Mouse (Mus musculus) midbrain, postnatal 0 days (tissue): ENCODE measurements around the gene Myo15. TPM values are rescaled to one million over a fixed set of nuclear protein-coding genes. Genes with fewer than 3 reads are reported as not detected.

Experiments used
- ATAC-seq: fragments of 200-750 bp; cut with Nextera tagmentation; 2 replicates; pipeline ENCODE4 v1.8.0; 2017; ENCODE audit warnings: moderate number of reproducible peaks, mild to moderate bottlenecking, moderate TSS enrichment, moderate library complexity; ENCODE audit not compliant: low FRiP score
- DNase-seq: peaks from one replicate; pipeline ENCODE4 v3.0.0-alpha.2; 2015; ENCODE audit warnings: low spot score
- H3K27ac ChIP-seq: fragments of 300-500 bp; sonication (generic); 2 replicates; pipeline ENCODE4 v1.5.1; 2014; ENCODE audit warnings: low read depth, mild to moderate bottlenecking, low read length, mixed read lengths
- H3K27me3 ChIP-seq: fragments of 300-500 bp; sonication (generic); 2 replicates; pipeline ENCODE4 v1.6.1; 2014; ENCODE audit warnings: low read length, control low read depth, mixed read lengths; ENCODE audit not compliant: insufficient read depth
- H3K36me3 ChIP-seq: fragments of 300-500 bp; sonication (generic); 2 replicates; pipeline ENCODE4 v1.6.1; 2014; ENCODE audit warnings: low read length, control low read depth, mixed read lengths; ENCODE audit not compliant: insufficient read depth
- H3K4me1 ChIP-seq: fragments of 300-500 bp; sonication (generic); 2 replicates; pipeline ENCODE4 v1.6.1; 2014; ENCODE audit warnings: mild to moderate bottlenecking, control low read depth, antibody characterized with exemption, low read length, mixed read lengths; ENCODE audit not compliant: insufficient read depth
- H3K4me2 ChIP-seq: fragments of 300-500 bp; sonication (generic); 2 replicates; pipeline ENCODE4 v1.6.1; 2014; ENCODE audit warnings: low read depth, mild to moderate bottlenecking, low read length, mixed read lengths; ENCODE audit not compliant: poor library complexity, severe bottlenecking
- H3K4me3 ChIP-seq: fragments of 300-500 bp; sonication (generic); 2 replicates; pipeline ENCODE4 v1.5.1; 2014; ENCODE audit warnings: low read depth, mild to moderate bottlenecking, low read length, moderate library complexity
- H3K9ac ChIP-seq: fragments of 300-500 bp; sonication (generic); replicated peaks from 2 replicates; pipeline ENCODE4 v1.6.1; 2014; ENCODE audit warnings: mild to moderate bottlenecking, low read length, moderate library complexity, mixed read lengths; ENCODE audit not compliant: poor library complexity, severe bottlenecking
- H3K9me3 ChIP-seq: fragments of 300-500 bp; sonication (generic); 2 replicates; pipeline ENCODE4 v1.6.1; 2016; ENCODE audit warnings: low read length, control low read depth
- CTCF ChIP-seq: IDR thresholded peaks from 2 replicates; pipeline ENCODE4 v1.5.1; 2016; ENCODE audit warnings: antibody characterized with exemption, mild to moderate bottlenecking
- WGBS: fragments of 180-500 bp; shearing (Covaris S2); extraction: QIAGEN DNeasy Blood & Tissue Kit; methylation state at CpG from one replicate; pipeline ENCODE4 v1.1.7; 2014; 5-methylcytosine and 5-hydroxymethylcytosine counted together
- polyA plus RNA-seq: library from polyadenylated mRNA; unstranded; fragments of >200 nt; fragmentation: Nextera tagmentation; extraction: Ambion mirVana; gene quantifications from 2 replicates; pipeline ENCODE4 v1.2.1, GENCODE M21; 2015
- total RNA-seq: library from RNA; depleted of rRNA; stranded (reverse); fragments of >200 nt; gene quantifications from 2 replicates; pipeline ENCODE4 v1.2.3, GENCODE M21; 2014

Gene Myo15
- total and polyA plus RNA-seq, 2 experiments from 2014 or later: 0.22 to 0.52 TPM

GRCm38 (mm10) chr11:60454080-60454744 lies 14.9 kb upstream of the Myo15 start, which contains the start of gene Drg2:
Drg2 (plus strand) TSS chr11:60454591.
- 5% methylated on average over 27 of the region's 27 CpGs for WGBS
- Histone ChIP-seq H3K36me3 (peaks cover 29% of the 10 kb centered on the region), H3K4me2 (peak within 1 kb of the TSS; percentile 57), H3K9me3 (no peaks in the 10 kb centered on the region), H3K27me3 (no peaks in the 10 kb centered on the region), H3K4me3 (peak within 1 kb of the TSS; percentile 55), H3K4me1 (no peaks in the 10 kb centered on the region; the same call in 1 of the 2 replicates), H3K9ac (peak within 1 kb of the TSS; percentile 57), H3K27ac (peak within 1 kb of the TSS; percentile 68)
- DNase-seq (peak; percentile 95), ATAC-seq (peak; percentile 91)
- no peak for TF ChIP-seq CTCF

GRCm38 (mm10) chr11:60454745-60455087 lies 14.4 kb upstream of the Myo15 start:
- DNase-seq (peak; percentile 4), ATAC-seq (no peak)
- WGBS: under 1% methylated on average over 17 of the region's 17 CpGs
- Histone ChIP-seq H3K4me3 (peak overlapping the region; percentile 55), H3K9me3 (no peaks in the 10 kb centered on the region), H3K9ac (peak overlapping the region; percentile 57), H3K4me2 (peak overlapping the region; percentile 57), H3K27me3 (no peaks in the 10 kb centered on the region), H3K27ac (peak overlapping the region; percentile 68), H3K36me3 (peaks cover 34% of the 10 kb centered on the region), H3K4me1 (no peaks in the 10 kb centered on the region; the same call in 1 of the 2 replicates)
- no peak for TF ChIP-seq CTCF

GRCm38 (mm10) chr11:60457973-60458372 lies 11.2 kb upstream of the Myo15 start:
- peaks cover 66% of the 10 kb centered on the region for H3K36me3 ChIP-seq
- no peaks in the 10 kb centered on the region; the same call in 1 of the 2 replicates for H3K4me1 ChIP-seq
- no peak overlapping the region for H3K27ac ChIP-seq
- no peaks in the 10 kb centered on the region for H3K9me3 ChIP-seq
- H3K9ac ChIP-seq: no peak overlapping the region
- WGBS: 100% methylated on average over 1 of the region's 1 CpGs
- ATAC-seq (no peak), DNase-seq (peak; percentile 68)
- H3K4me2 ChIP-seq: no peak overlapping the region
- no peaks in the 10 kb centered on the region for H3K27me3 ChIP-seq
- no peak overlapping the region for H3K4me3 ChIP-seq
- TF ChIP-seq CTCF: peak; percentile 54

- Histone ChIP-seq H3K36me3 (peaks cover 83% of the 10 kb centered on the region), H3K9me3 (no peaks in the 10 kb centered on the region), H3K27me3 (no peaks in the 10 kb centered on the region), H3K4me1 (no peaks in the 10 kb centered on the region), H3K27ac (no peak overlapping the region), H3K4me2 (no peak overlapping the region), H3K9ac (no peak overlapping the region), H3K4me3 (no peak overlapping the region)
- DNase-seq (no peak), ATAC-seq (no peak)
- WGBS: 85% methylated on average over 2 of the region's 2 CpGs
- TF ChIP-seq CTCF: peak; percentile 57
Measured at GRCm38 (mm10) chr11:60465943-60466380, 3.2 kb upstream of the Myo15 start.

- WGBS: 84% methylated on average over 9 of the region's 9 CpGs
- no peak for TF ChIP-seq CTCF
- H3K4me3 ChIP-seq: no peak overlapping the region
- no peak for ATAC-seq
- H3K27me3 ChIP-seq: no peaks in the 10 kb centered on the region
- no peak overlapping the region for H3K27ac ChIP-seq
- DNase-seq: no peak
- H3K9me3 ChIP-seq: no peaks in the 10 kb centered on the region
- no peaks in the 10 kb centered on the region for H3K4me1 ChIP-seq
- peaks cover 37% of the 10 kb centered on the region for H3K36me3 ChIP-seq
- no peak overlapping the region for H3K4me2 ChIP-seq
- no peak overlapping the region for H3K9ac ChIP-seq
Measured at GRCm38 (mm10) chr11:60470743-60471142, 1.6 kb downstream of the Myo15 start.

- Histone ChIP-seq H3K27ac (no peak overlapping the region), H3K4me3 (no peak overlapping the region), H3K27me3 (no peaks in the 10 kb centered on the region), H3K36me3 (peaks cover 2% of the 10 kb centered on the region; the same call in 1 of the 2 replicates), H3K9ac (no peak overlapping the region), H3K9me3 (no peaks in the 10 kb centered on the region), H3K4me2 (no peak overlapping the region), H3K4me1 (no peaks in the 10 kb centered on the region)
- DNase-seq: no peak
- WGBS: 82% methylated on average over 5 of the region's 5 CpGs
- TF ChIP-seq CTCF: peak; percentile 18; the same call in 1 of the 2 replicates
- no peak for ATAC-seq
Measured at GRCm38 (mm10) chr11:60474534-60474933, 5.4 kb downstream of the Myo15 start.
